Mouse (Mus musculus) left cerebral cortex, adult 2 months (tissue): Measurements from ENCODE around the gene March7. TPM values are rescaled to one million over a fixed set of nuclear protein-coding genes. Genes with fewer than 3 reads are reported as not detected.

Experiments
- DNase-seq, 2 experiments: peaks; one replicate each; pipeline ENCODE4 v3.0.0; 2021 to 2022; ENCODE audit warnings: low spot score in 2 of 2, mixed read lengths in 1 of 2; ENCODE audit errors: extremely low spot score in 1 of 2
- H3K27ac ChIP-seq: fragments of 200-600 bp; 2 replicates; pipeline ENCODE4 v1.8.1; 2022
- H3K4me3 ChIP-seq: fragments of 200-600 bp; 2 replicates; pipeline ENCODE4 v1.8.1; 2022
- CTCF ChIP-seq: fragments of 200-600 bp; IDR thresholded peaks from 2 replicates; pipeline ENCODE4 v1.8.1; 2022; ENCODE audit warnings: antibody characterized with exemption, mild to moderate bottlenecking, moderate library complexity
- intact Hi-C: fragments of 180-260 bp; cut with DNase I; formaldehyde crosslinking; loops from one replicate; pipeline ENCODE4 v1.15.1; 2025
- total RNA-seq, 2 experiments: library from RNA; stranded (reverse); gene quantifications; 2 replicates each; pipeline ENCODE4 v1.2.3; 2021

March7 gene
- total RNA-seq, 2 experiments from 2014 or later = 60.3 to 60.7 TPM

DNA sequence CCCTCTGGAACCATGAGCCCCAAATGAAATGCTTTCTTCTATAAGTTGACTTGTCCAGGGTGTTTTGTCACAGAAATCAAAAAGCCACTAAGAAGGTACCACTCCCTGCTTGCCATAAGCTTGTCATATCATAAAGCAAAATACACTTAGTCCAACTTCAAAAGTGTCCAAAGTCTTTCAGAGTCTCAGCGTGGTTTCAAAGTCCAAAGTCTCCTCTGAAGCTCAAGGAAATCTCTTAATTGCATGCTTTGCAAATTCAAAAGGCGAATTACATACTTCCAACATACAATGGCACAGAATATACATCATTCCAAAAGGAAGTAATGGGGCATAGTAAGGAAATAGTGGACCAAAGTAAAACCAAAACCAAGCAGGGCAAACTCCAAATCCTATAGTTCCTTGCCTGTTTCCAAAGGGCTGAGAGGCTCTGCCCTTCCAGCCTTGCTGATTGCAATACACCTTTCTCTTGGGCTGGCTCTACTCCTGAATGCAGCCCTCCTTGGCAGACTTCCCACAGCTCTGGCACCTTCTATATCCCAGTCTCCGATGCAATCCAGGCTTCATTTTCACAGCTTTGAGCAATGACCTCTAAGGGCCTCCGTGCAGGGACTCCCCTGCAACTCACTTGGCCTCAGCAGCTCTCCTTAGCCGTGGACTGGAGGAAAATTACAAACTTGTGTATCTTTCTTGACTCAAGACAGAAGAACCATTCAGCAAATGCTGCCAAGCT, 51.1 kb downstream of the March7 start:
- no peak overlapping the region for H3K4me3 ChIP-seq
- no peak for TF ChIP-seq CTCF
- no peak for DNase-seq
- intact Hi-C loops = no loop called here
- no peak overlapping the region for H3K27ac ChIP-seq

DNA sequence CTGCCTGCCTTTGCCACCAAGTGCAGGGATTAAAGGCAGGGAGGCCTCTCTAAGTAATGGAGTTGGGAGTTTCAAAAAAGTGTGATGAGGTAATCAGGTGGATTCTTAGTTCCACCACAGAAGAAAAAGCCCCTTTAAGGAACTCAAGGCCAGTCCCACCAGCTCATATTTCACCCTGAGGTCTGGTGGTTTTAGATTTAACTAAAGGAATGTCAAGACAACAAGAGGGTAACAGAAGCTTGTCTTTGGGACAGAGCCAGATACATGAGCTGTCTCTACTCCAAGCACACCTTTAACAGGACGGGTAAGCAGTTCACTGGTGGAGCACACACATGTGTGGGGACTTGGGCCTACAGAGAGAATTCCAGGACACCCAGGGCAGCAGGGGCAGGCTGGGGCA, 57.9 kb downstream of the March7 start:
- TF ChIP-seq CTCF = no peak
- Histone ChIP-seq H3K27ac (no peak overlapping the region), H3K4me3 (no peak overlapping the region)
- no peak for DNase-seq
- intact Hi-C loops = no loop called here

DNA sequence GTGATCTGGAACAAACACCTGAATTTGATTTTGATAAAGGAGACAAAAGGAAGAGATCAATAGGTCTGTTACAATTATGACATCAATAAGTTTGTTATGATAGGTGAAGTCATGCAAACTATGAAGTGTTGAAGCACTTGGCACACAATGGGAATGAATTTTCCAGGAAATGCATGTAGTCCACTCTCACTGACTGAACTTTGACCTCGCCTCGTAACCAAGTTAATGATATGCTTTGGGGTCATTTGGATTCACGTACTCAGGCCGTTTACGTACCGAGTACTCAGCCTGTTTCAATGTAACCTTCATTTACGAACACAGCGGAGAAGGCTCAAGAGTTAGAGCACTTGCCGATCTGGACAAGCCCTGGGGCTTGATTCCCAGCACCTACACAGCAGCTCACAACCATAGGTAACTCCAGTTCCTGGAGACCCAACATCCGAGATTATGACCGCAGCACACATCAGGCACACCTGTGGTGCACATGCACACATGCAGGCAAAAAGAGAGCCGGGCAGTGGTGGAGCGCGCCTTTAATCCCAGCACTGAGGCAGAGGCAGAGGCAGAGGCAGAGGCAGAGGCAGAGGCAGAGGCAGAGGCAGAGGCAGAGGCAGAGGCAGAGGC, 60.3 kb downstream of the March7 start:
- TF ChIP-seq CTCF = no peak

DNA sequence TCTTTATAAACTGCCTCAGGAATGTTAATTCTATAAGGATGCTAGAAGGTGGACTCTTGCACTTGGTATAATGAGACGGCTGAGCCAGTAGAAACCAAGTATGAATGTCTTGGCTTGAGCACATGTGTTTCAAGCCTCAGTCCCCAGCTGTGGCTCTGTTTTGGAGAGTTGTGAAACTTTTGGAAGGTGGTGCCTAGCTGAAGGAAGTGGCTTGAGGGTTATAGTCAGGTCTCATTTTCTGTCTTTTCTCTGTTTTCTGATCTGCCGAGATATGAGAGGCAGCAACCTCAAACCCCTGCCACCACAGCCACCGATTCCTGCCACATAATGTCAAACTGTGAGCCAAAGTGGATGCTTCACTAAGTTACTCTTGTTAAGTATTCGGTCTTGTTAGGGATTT, 68.9 kb downstream of the March7 start:
- no peak for TF ChIP-seq CTCF
- H3K27ac ChIP-seq = no peak overlapping the region
- intact Hi-C loops = no loop called here

More for the DNA sequence above, 60.3 kb downstream of the March7 start:
- Histone ChIP-seq H3K4me3 (no peak overlapping the region), H3K27ac (no peak overlapping the region)
- intact Hi-C loops = no loop called here
- peak in 1 of 2 experiments; percentile 2 for DNase-seq

DNA sequence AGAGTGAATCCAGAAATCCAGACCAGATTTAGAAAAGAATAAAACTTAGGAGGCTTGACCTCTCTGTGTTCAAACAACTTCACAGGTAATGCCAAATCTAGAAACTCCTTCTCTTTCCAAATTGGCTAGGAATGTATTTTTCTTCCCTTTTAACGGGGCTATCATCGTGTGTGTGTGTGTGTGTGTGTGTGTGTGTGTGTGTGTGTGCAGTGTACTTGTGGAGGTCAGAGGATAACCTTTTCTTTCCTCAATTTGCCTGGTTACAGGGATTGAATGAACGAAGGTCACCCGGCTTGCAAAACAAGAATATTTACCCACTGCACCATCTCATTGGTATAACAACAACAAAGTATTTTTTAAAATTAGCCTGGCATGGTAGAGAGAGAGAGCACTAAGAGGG, 72.9 kb downstream of the March7 start:
- DNase-seq = no peak
- TF ChIP-seq CTCF = no peak
- Histone ChIP-seq H3K27ac (0 out of 2 replicates have a peak overlapping the region, but pooled peaks have one; percentile 24), H3K4me3 (no peak overlapping the region)
- intact Hi-C loops = no loop called here

More for the DNA sequence above, 68.9 kb downstream of the March7 start:
- no peak overlapping the region for H3K4me3 ChIP-seq
- no peak for DNase-seq

DNA sequence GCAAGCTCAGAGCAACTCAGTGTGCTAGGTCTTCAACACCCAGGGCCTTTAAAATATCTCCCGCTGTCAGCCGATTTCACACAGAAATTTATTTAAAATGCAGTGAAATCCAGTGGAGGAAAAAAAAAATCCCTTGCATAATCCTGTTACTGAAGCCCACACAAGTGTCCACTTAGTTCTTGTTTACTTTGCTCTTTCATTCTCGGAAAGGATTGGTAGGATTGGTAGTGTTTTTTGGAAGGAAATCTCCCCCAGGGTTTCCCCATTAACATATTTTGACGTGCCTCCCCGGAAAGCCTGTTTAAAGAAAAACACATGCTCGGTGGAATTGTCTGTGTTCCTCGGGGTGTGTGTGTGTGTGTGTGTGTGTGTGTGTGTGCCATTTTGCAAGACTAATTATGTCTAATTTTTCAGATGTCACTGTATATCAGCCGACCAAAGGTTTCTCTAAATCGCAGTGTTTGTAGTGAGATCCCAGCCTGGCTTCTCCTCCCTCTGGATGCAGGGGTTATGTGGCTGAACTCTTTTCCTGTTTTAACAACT, 73.6 kb downstream of the March7 start:
- Histone ChIP-seq H3K27ac (peak overlapping the region; percentile 77; the same call in 1 of the 2 replicates), H3K4me3 (peak overlapping the region; percentile 49)
- intact Hi-C loops = no loop called here
- no peak for TF ChIP-seq CTCF
- DNase-seq = no peak

DNA sequence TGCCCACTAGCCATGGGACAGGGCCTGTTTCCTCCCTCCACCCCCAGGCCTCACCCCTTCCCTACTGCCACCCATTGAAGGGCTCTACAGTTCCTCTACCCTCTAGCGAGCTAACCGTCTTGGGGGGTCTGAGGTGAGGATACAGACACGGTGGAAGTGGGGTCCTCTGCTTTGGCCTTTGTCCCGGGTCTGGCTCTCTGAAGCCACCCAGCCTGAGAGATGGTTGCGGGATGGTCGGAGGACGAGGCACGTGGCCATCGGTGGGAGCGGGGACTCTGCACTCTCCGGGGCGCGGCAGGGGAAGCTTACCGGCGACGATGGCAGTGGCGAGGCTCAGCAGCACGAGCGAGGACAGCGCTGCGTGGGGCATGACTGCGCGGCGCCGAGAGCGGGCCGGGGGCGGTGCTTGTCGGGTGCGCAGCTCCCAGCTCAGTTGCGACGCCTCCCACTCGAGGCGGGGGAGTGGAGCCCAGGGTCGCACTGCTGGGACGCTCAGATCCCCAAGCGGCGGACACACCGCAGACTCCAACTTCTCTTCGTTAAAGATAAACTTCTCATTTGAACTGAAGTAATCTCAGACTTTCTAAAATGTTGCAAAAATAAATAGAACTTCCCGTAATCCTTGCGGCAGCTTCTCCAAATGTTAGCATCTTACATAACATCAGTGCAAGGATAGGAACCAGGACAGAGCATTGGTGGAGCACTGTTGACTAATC, 74.2 kb downstream of the March7 start:
- Histone ChIP-seq H3K27ac (peak overlapping the region; percentile 77), H3K4me3 (peak overlapping the region; percentile 49)
- intact Hi-C loops = loop anchor here (2.0 kb wide), 1 partner anchor 73 kb away; no protein-coding TSS in a partner anchor
- peak; percentile 79 to 81 for DNase-seq
- TF ChIP-seq CTCF = no peak; the same call in 1 of the 2 replicates

DNA sequence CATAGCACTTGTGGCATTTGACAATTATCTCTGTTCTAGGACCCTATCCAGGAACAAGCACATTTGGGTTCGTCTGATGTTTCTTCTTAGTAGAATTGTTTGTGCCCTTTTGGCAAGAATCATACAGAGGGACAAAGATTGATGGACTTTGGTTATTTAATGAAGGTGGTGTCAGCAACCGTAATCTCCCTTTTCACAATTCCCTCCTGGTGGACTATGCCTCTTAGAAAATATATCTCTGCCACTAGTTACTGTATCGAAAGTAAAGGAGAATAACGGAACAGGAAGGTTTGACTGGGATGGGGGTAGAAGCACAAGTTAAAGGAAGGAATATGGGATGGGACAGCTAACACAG, 74.8 kb downstream of the March7 start, which contains the start of gene Cd302:
Gene Cd302 (minus strand): TSS at position 22 of the 355 bp plus-strand sequence.
- H3K27ac ChIP-seq = peak within 1 kb of the TSS; percentile 77
- no peak for TF ChIP-seq CTCF
- intact Hi-C loops = loop anchor here (2.0 kb wide), 1 partner anchor 74 kb away; no protein-coding TSS in a partner anchor
- no peak for DNase-seq
- peak within 1 kb of the TSS; percentile 49 for H3K4me3 ChIP-seq

DNA sequence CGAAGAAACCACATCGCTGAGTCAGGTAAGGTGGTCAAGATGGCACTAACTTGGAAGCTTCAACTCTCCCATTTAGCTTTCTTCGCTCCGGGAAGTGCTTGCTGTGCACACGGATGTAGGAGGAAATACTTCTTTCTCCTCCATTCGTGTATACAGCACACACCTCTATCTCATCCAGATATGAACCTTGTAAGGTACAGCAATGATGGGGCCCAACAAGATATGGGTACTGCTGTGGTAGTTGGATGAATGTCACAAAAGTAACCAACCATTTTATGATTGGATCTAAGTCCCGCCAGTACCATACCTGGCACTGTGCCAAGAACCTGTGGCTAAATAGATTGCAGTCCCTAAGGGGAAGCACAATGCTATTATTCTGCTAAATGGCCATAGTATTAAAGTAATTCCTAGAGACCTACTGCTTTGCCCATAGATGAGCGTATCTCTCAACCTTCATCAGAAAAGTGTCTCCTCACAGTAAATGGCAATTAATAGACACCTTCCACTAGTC, 75.5 kb downstream of the March7 start:
- intact Hi-C loops = loop anchor here (2.0 kb wide), 1 partner anchor 74 kb away; no protein-coding TSS in a partner anchor
- TF ChIP-seq CTCF = no peak
- no peak for DNase-seq
- Histone ChIP-seq H3K27ac (no peak overlapping the region), H3K4me3 (no peak overlapping the region)

DNA sequence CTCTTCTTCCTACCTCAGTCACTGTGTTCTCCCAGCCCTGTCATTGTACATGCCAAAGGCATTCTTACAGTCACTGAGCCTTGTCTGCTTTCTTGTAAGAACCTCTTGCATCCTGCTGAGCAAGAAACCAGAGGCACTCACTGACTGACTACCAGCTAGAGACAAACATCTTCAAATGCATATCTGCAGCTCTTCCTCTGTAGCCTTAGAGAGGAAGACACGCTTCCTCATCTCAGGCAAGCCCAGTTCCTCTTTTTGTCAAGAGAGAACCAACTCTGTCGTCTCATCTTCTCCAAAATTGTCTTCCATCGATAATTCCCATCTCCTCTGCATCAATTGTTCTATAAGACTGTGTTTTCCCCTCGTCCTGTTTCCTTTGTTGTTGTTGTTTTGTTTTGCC, 78.9 kb downstream of the March7 start:
- TF ChIP-seq CTCF = no peak
- intact Hi-C loops = no loop called here
- DNase-seq = no peak
- Histone ChIP-seq H3K4me3 (no peak overlapping the region), H3K27ac (no peak overlapping the region)

DNA sequence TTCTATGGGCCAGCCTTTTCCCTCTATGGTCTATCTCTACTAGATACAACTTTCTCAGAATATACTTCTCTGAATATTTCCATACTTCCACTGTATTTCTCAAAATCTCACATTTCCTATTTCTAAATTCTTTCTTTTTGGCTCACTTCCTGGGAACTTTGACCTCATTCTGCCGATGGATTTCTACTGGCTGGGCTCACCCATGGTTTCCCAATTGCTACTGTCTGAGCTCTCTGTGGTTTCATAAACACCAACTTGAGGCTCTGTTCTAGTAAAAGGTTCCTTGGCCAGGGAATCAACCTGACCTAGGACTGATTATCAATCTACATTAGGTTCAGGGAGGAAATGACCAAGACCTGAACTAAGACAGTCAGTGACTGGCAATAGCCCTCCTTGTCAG, 79.8 kb downstream of the March7 start:
- no peak overlapping the region for H3K4me3 ChIP-seq
- H3K27ac ChIP-seq = no peak overlapping the region
- no peak for DNase-seq
- intact Hi-C loops = no loop called here
- no peak for TF ChIP-seq CTCF
